ENCODE assay signal across 26 mouse cellular contexts in the genomic region with DNA sequence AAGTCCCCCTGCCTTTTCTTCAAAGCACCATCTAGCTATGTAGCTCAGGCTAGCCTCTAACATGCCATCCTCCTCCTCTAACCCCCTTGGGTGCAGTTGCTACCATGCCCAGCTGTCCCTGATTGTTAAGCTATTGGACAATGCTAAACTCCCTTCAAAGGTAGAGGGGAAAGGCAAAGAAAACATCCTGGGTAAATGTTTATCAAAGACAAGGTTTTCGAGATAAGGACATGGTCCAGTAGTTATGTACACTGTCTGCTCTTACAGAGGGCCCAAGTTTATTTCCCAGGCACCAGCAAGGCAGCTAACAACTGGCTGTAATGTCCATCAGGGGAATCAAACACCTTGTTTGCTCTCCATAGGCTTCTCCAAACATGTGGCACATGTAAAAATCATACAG. TPM values are rescaled to one million over a fixed set of nuclear protein-coding genes. Genes with fewer than 3 reads are reported as not detected.
DNase-seq lines count a peak whose midpoint lies in the region; ATAC-seq and TF ChIP-seq lines count a peak whose summit lies in the region.
"Had no signal": no experiment of that assay in that cellular context is flagged by ENCODE, and none has a peak within 500 bp of the region (broad histone marks: within the 10 kb centered on the region; RNA-seq: fewer than 3 reads in every experiment).

No protein-coding gene starts in this region.

- H3K4me2 ChIP-seq in kidney, postnatal 0 days (ENCODE audit: low read length), result no peak overlapping the region
- H3K4me2 ChIP-seq in intestine, embryonic 16.5 days (ENCODE audit: low read depth, low read length), result no peak overlapping the region
- H3K4me2 ChIP-seq in liver, embryonic 13.5 days, result no peak overlapping the region
- H3K4me2 ChIP-seq in stomach, embryonic 14.5 days (replicated peaks; ENCODE audit: low read depth, low read length), result no peak overlapping the region
- H3K4me2 ChIP-seq: embryonic facial prominence, embryonic 12.5 days; forebrain, embryonic 15.5 days; heart, embryonic 12.5 days; hindbrain, embryonic 13.5 days had no signal

- no peaks in the 10 kb centered on the region for H3K27me3 ChIP-seq in kidney, postnatal 0 days (ENCODE audit: insufficient read depth, low read length)
- no peaks in the 10 kb centered on the region for H3K27me3 ChIP-seq in intestine, embryonic 16.5 days (replicated peaks; ENCODE audit: control insufficient read depth, insufficient read depth, low read length)
- no peaks in the 10 kb centered on the region for H3K27me3 ChIP-seq in liver, embryonic 13.5 days
- H3K27me3 ChIP-seq in stomach, embryonic 14.5 days (ENCODE audit: control insufficient read depth, insufficient read depth, low read length), result no peaks in the 10 kb centered on the region
- H3K27me3 ChIP-seq in heart, adult 2 months (ENCODE audit: control insufficient read depth, insufficient read depth, low read length), result no peaks in the 10 kb centered on the region
- H3K27me3 ChIP-seq: embryonic facial prominence, embryonic 12.5 days; forebrain, embryonic 15.5 days; heart, embryonic 12.5 days; hindbrain, embryonic 13.5 days had no signal

- no peaks in the 10 kb centered on the region for H3K36me3 ChIP-seq in kidney, postnatal 0 days (ENCODE audit: insufficient read depth, low read length)
- H3K36me3 ChIP-seq in intestine, embryonic 16.5 days (ENCODE audit: control insufficient read depth, insufficient read depth, low read length), result no peaks in the 10 kb centered on the region
- no peaks in the 10 kb centered on the region for H3K36me3 ChIP-seq in liver, embryonic 13.5 days
- H3K36me3 ChIP-seq in stomach, embryonic 14.5 days (ENCODE audit: control insufficient read depth, insufficient read depth, low read length), result no peaks in the 10 kb centered on the region
- H3K36me3 ChIP-seq in heart, adult 2 months (ENCODE audit: control insufficient read depth, insufficient read depth, low read length), result peaks cover 12% of the 10 kb centered on the region
- H3K36me3 ChIP-seq: embryonic facial prominence, embryonic 12.5 days; forebrain, embryonic 15.5 days; heart, embryonic 12.5 days; hindbrain, embryonic 13.5 days had no signal

- no peak overlapping the region for H3K9ac ChIP-seq in kidney, postnatal 0 days (ENCODE audit: low read depth, low read length)
- no peak overlapping the region for H3K9ac ChIP-seq in intestine, embryonic 16.5 days (ENCODE audit: low read depth, low read length)
- H3K9ac ChIP-seq in liver, embryonic 13.5 days, result no peak overlapping the region
- H3K9ac ChIP-seq in stomach, embryonic 14.5 days (replicated peaks; ENCODE audit: low read depth, low read length), result no peak overlapping the region
- no peak overlapping the region for H3K9ac ChIP-seq in heart, adult 2 months (ENCODE audit: low read depth, low read length)
- H3K9ac ChIP-seq: embryonic facial prominence, embryonic 12.5 days; forebrain, embryonic 15.5 days; heart, embryonic 12.5 days; hindbrain, embryonic 13.5 days had no signal

- no peak for TF ChIP-seq POLR2A in heart, adult 2 months (IDR thresholded peaks at IDR 0.05; ENCODE audit: insufficient read depth, low read depth, low read length)

- intact Hi-C loops in left cerebral cortex, adult 2 months (cut with DNase I), result no loop called here
- intact Hi-C loops in heart, adult 2 months (cut with DNase I), result no loop called here

- H3K9me3 ChIP-seq in kidney, postnatal 0 days (replicated peaks; ENCODE audit: low read length), result no peaks in the 10 kb centered on the region
- H3K9me3 ChIP-seq in intestine, embryonic 16.5 days (ENCODE audit: control insufficient read depth, low read length), result no peaks in the 10 kb centered on the region
- no peaks in the 10 kb centered on the region for H3K9me3 ChIP-seq in liver, embryonic 13.5 days (replicated peaks)
- no peaks in the 10 kb centered on the region for H3K9me3 ChIP-seq in stomach, embryonic 14.5 days (ENCODE audit: control insufficient read depth, low read depth, low read length)
- H3K9me3 ChIP-seq: embryonic facial prominence, embryonic 12.5 days; forebrain, embryonic 15.5 days; heart, embryonic 12.5 days; hindbrain, embryonic 13.5 days had no signal

- H3K4me1 ChIP-seq in kidney, postnatal 0 days (replicated peaks; ENCODE audit: insufficient read depth, low read length), result no peaks in the 10 kb centered on the region
- H3K4me1 ChIP-seq in intestine, embryonic 16.5 days (ENCODE audit: control insufficient read depth, insufficient read depth, low read length), result 0 out of 2 replicates have a peak, but pooled peaks cover 6% of the 10 kb centered on the region
- H3K4me1 ChIP-seq in liver, embryonic 13.5 days (replicated peaks), result peaks cover 2% of the 10 kb centered on the region; the same call in 1 of the 2 replicates
- no peaks in the 10 kb centered on the region for H3K4me1 ChIP-seq in stomach, embryonic 14.5 days (ENCODE audit: control insufficient read depth, insufficient read depth, low read length)
- peaks cover 7% of the 10 kb centered on the region for H3K4me1 ChIP-seq in heart, adult 2 months (ENCODE audit: control insufficient read depth, insufficient read depth, low read length)
- H3K4me1 ChIP-seq: embryonic facial prominence, embryonic 12.5 days; hindbrain, embryonic 13.5 days had no signal

- no peak overlapping the region for H3K4me3 ChIP-seq in kidney, postnatal 0 days (replicated peaks; ENCODE audit: low read depth, low read length)
- H3K4me3 ChIP-seq in intestine, embryonic 16.5 days (ENCODE audit: low read length), result no peak overlapping the region
- H3K4me3 ChIP-seq in liver, embryonic 13.5 days (replicated peaks), result no peak overlapping the region
- H3K4me3 ChIP-seq in stomach, embryonic 14.5 days (ENCODE audit: low read depth, low read length), result no peak overlapping the region
- no peak overlapping the region for H3K4me3 ChIP-seq in left cerebral cortex, adult 2 months
- H3K4me3 ChIP-seq in heart, adult 2 months, result no peak overlapping the region
- H3K4me3 ChIP-seq: embryonic facial prominence, embryonic 12.5 days; forebrain, embryonic 15.5 days; heart, embryonic 12.5 days; hindbrain, embryonic 13.5 days had no signal

- no peak for TF ChIP-seq EP300 in heart, adult 2 months (IDR thresholded peaks at IDR 0.05; ENCODE audit: insufficient read depth, low read depth, low read length)

- DNase-seq in kidney, postnatal 0 days (ENCODE audit: low spot score), result no peak
- DNase-seq in kidney, postnatal 14 days, result no peak
- no peak for DNase-seq in liver, embryonic 13.5 days
- DNase-seq in left cerebral cortex, adult 2 months (ENCODE audit: extremely low spot score in 1 of 2, low spot score in 2 of 2), result no peak
- DNase-seq in ovary, postnatal 36 days (ENCODE audit: low spot score), result no peak
- DNase-seq in heart, adult 2 months, result no peak
- DNase-seq: adrenal gland, postnatal 25 days; cerebellum, adult 11-12 months; cerebellum, adult 9-11 months; embryo, embryonic 11 days; gastrocnemius, postnatal 25 days; heart, adult 11 months; heart, postnatal 4 days; lung, adult 18-20 months; lung, postnatal 10 days; right cerebral cortex, adult 18-20 months; thymus, adult 18-20 months; thymus, postnatal 25 days had no signal

- no peak for TF ChIP-seq CTCF in kidney, postnatal 0 days (IDR thresholded peaks at IDR 0.05; ENCODE audit: low read depth)
- TF ChIP-seq CTCF in left cerebral cortex, adult 2 months (IDR thresholded peaks at IDR 0.05), result no peak
- TF ChIP-seq CTCF in heart, adult 2 months (IDR thresholded peaks at IDR 0.05), result no peak

- 0 out of 2 replicates have a peak, but pooled peaks have one; percentile 25 for ATAC-seq in kidney, postnatal 0 days (replicated peaks; ENCODE audit: low FRiP score, low read depth)
- ATAC-seq in intestine, embryonic 16.5 days, result peak; percentile 63
- peak; percentile 63 for ATAC-seq in liver, embryonic 13.5 days (ENCODE audit: low read depth)
- ATAC-seq in stomach, embryonic 14.5 days (ENCODE audit: insufficient number of reproducible peaks, insufficient read depth, low FRiP score, low read depth), result peak; percentile 87
- ATAC-seq: CD4-positive, CD25-positive, alpha-beta regulatory T cell, adult 4 months; forebrain, embryonic 15.5 days; midbrain, embryonic 16.5 days had no signal

- no peak overlapping the region for H3K27ac ChIP-seq in kidney, postnatal 0 days
- H3K27ac ChIP-seq in intestine, embryonic 16.5 days (ENCODE audit: low read length), result no peak overlapping the region
- H3K27ac ChIP-seq in liver, embryonic 13.5 days, result no peak overlapping the region; the same call in 1 of the 2 replicates
- H3K27ac ChIP-seq in stomach, embryonic 14.5 days (ENCODE audit: low read length), result no peak overlapping the region
- no peak overlapping the region for H3K27ac ChIP-seq in left cerebral cortex, adult 2 months
- no peak overlapping the region for H3K27ac ChIP-seq in heart, adult 2 months
- H3K27ac ChIP-seq: embryonic facial prominence, embryonic 12.5 days; forebrain, embryonic 15.5 days; hindbrain, embryonic 13.5 days had no signal

- 36% methylated on average over 1 of the region's 1 CpGs for WGBS in kidney, postnatal 0 days
- WGBS in intestine, embryonic 16.5 days, result 55% methylated on average over 1 of the region's 1 CpGs
- WGBS in liver, embryonic 13.5 days (ENCODE audit: insufficient replicate concordance), result 58% methylated on average over 1 of the region's 1 CpGs
- 47% methylated on average over 1 of the region's 1 CpGs for WGBS in stomach, embryonic 14.5 days
- WGBS in heart, adult 2 months, result 76% methylated on average over 1 of the region's 1 CpGs

- H3K79me2 ChIP-seq in heart, adult 2 months (replicated peaks; ENCODE audit: control insufficient read depth, insufficient read depth, low read length), result peaks cover 3% of the 10 kb centered on the region; the same call in 1 of the 2 replicates

RNA-seq across cellular contexts. Expression of a gene that starts 53.1 kb away (rescaled TPM):
- 6.5 and 7.0 TPM in 2 replicates for polyA plus RNA-seq in kidney, postnatal 0 days (2015; fragmentation: Nextera tagmentation; extraction: Ambion mirVana)
- polyA plus RNA-seq in intestine, embryonic 16.5 days (2015; fragmentation: Nextera tagmentation; extraction: Ambion mirVana), result 8.0 and 8.6 TPM in 2 replicates
- 4.1 and 6.3 TPM in 2 replicates for polyA plus RNA-seq in liver, embryonic 13.5 days (2015; fragmentation: Nextera tagmentation; extraction: Ambion mirVana)
- 17.0 and 22.4 TPM in 2 replicates for polyA plus RNA-seq in stomach, embryonic 14.5 days (2014; fragmentation: Nextera tagmentation; extraction: Ambion mirVana)
- 10 to 100 TPM; 53.6 to 55.7 TPM for total RNA-seq in left cerebral cortex, adult 2 months (2021)
- total RNA-seq in heart, adult 2 months (2021), result 10 to 100 TPM; 15.3 to 15.8 TPM
- 8.6 and 14.6 TPM in 2 replicates for polyA plus RNA-seq in heart, adult 2 months (2012; rRNA removed)

Comparison
In these comparisons a context has a peak if more than half of its experiments do, and no peak if none do; other contexts are left out.
1. ATAC-seq: peak in every context shown above with its lines; median percentile 87 in stomach, embryonic 14.5 days; 63 in intestine, embryonic 16.5 days; 63 in liver, embryonic 13.5 days; 25 in kidney, postnatal 0 days.